Mouse (Mus musculus): Measurements from ENCODE around the gene Pcnx2. TPM values are rescaled to one million over a fixed set of nuclear protein-coding genes. Genes with fewer than 3 reads are reported as not detected.

Gene Pcnx2
- polyA plus RNA-seq, 1 experiment = 0.45 TPM

GRCm38 (mm10) chr8:125750846-125751245 lies 147.3 kb downstream of the Pcnx2 start:
- H3K4me3 ChIP-seq (ENCODE audit: low read depth, low read length) = no peak overlapping the region
- H3K27ac ChIP-seq (ENCODE audit: insufficient read depth, low read length) = no peak overlapping the region
- H3K27me3 ChIP-seq (ENCODE audit: control insufficient read depth, insufficient read depth, low read length, poor library complexity, severe bottlenecking) = no peaks in the 10 kb centered on the region
- no peak overlapping the region for H3K9ac ChIP-seq (ENCODE audit: low read depth, poor library complexity, severe bottlenecking)
- no peaks in the 10 kb centered on the region for H3K36me3 ChIP-seq (ENCODE audit: control insufficient read depth, insufficient read depth, low read length, poor library complexity, severe bottlenecking)
- H3K4me1 ChIP-seq (ENCODE audit: control insufficient read depth, insufficient read depth, low read length) = no peaks in the 10 kb centered on the region
- H3K9me3 ChIP-seq (replicated peaks; ENCODE audit: control insufficient read depth, insufficient read depth, low read length, poor library complexity, severe bottlenecking) = no peaks in the 10 kb centered on the region
- TF ChIP-seq EP300 (IDR thresholded peaks at IDR 0.05; ENCODE audit: insufficient read depth, low read depth, low read length) (no peak), CTCF (IDR thresholded peaks at IDR 0.05; ENCODE audit: low read depth, low read length) (no peak), POLR2A (IDR thresholded peaks at IDR 0.05; ENCODE audit: insufficient read depth, low read length) (no peak)

GRCm38 (mm10) chr8:125747390-125747789 lies 150.7 kb downstream of the Pcnx2 start:
- TF ChIP-seq EP300 (IDR thresholded peaks at IDR 0.05; ENCODE audit: insufficient read depth, low read depth, low read length) = no peak
- TF ChIP-seq CTCF (IDR thresholded peaks at IDR 0.05; ENCODE audit: low read depth, low read length) = no peak
- no peak for TF ChIP-seq POLR2A (IDR thresholded peaks at IDR 0.05; ENCODE audit: insufficient read depth, low read length)
- H3K4me1 ChIP-seq (ENCODE audit: control insufficient read depth, insufficient read depth, low read length) = no peaks in the 10 kb centered on the region
- H3K36me3 ChIP-seq (ENCODE audit: control insufficient read depth, insufficient read depth, low read length, poor library complexity, severe bottlenecking) = no peaks in the 10 kb centered on the region
- no peaks in the 10 kb centered on the region for H3K27me3 ChIP-seq (ENCODE audit: control insufficient read depth, insufficient read depth, low read length, poor library complexity, severe bottlenecking)
- no peak overlapping the region for H3K27ac ChIP-seq (ENCODE audit: insufficient read depth, low read length)
- H3K9ac ChIP-seq (ENCODE audit: low read depth, poor library complexity, severe bottlenecking) = no peak overlapping the region
- H3K9me3 ChIP-seq (replicated peaks; ENCODE audit: control insufficient read depth, insufficient read depth, low read length, poor library complexity, severe bottlenecking) = no peaks in the 10 kb centered on the region
- no peak overlapping the region for H3K4me3 ChIP-seq (ENCODE audit: low read depth, low read length)

GRCm38 (mm10) chr8:125744914-125745576 lies 153.1 kb downstream of the Pcnx2 start:
- H3K27me3 ChIP-seq (ENCODE audit: control insufficient read depth, insufficient read depth, low read length, poor library complexity, severe bottlenecking) = no peaks in the 10 kb centered on the region
- no peak for TF ChIP-seq EP300 (IDR thresholded peaks at IDR 0.05; ENCODE audit: insufficient read depth, low read depth, low read length)
- no peak for TF ChIP-seq POLR2A (IDR thresholded peaks at IDR 0.05; ENCODE audit: insufficient read depth, low read length)
- TF ChIP-seq CTCF (IDR thresholded peaks at IDR 0.05; ENCODE audit: low read depth, low read length) = no peak
- no peaks in the 10 kb centered on the region; the same call in 1 of the 2 replicates for H3K36me3 ChIP-seq (ENCODE audit: control insufficient read depth, insufficient read depth, low read length, poor library complexity, severe bottlenecking)
- no peak overlapping the region for H3K9ac ChIP-seq (ENCODE audit: low read depth, poor library complexity, severe bottlenecking)
- H3K9me3 ChIP-seq (replicated peaks; ENCODE audit: control insufficient read depth, insufficient read depth, low read length, poor library complexity, severe bottlenecking) = no peaks in the 10 kb centered on the region
- no peaks in the 10 kb centered on the region for H3K4me1 ChIP-seq (ENCODE audit: control insufficient read depth, insufficient read depth, low read length)
- H3K4me3 ChIP-seq (ENCODE audit: low read depth, low read length) = no peak overlapping the region
- H3K27ac ChIP-seq (ENCODE audit: insufficient read depth, low read length) = no peak overlapping the region

- Histone ChIP-seq H3K36me3 (ENCODE audit: control insufficient read depth, insufficient read depth, low read length, poor library complexity, severe bottlenecking) (peaks cover 3% of the 10 kb centered on the region; the same call in 1 of the 2 replicates), H3K9ac (ENCODE audit: low read depth, poor library complexity, severe bottlenecking) (no peak overlapping the region), H3K4me1 (ENCODE audit: control insufficient read depth, insufficient read depth, low read length) (no peaks in the 10 kb centered on the region), H3K27ac (ENCODE audit: insufficient read depth, low read length) (no peak overlapping the region), H3K9me3 (replicated peaks; ENCODE audit: control insufficient read depth, insufficient read depth, low read length, poor library complexity, severe bottlenecking) (no peaks in the 10 kb centered on the region), H3K4me3 (ENCODE audit: low read depth, low read length) (no peak overlapping the region), H3K27me3 (ENCODE audit: control insufficient read depth, insufficient read depth, low read length, poor library complexity, severe bottlenecking) (no peaks in the 10 kb centered on the region)
- TF ChIP-seq CTCF (IDR thresholded peaks at IDR 0.05; ENCODE audit: low read depth, low read length) = no peak
- TF ChIP-seq POLR2A (IDR thresholded peaks at IDR 0.05; ENCODE audit: insufficient read depth, low read length) = no peak
- no peak for TF ChIP-seq EP300 (IDR thresholded peaks at IDR 0.05; ENCODE audit: insufficient read depth, low read depth, low read length)
Measured at GRCm38 (mm10) chr8:125742406-125742805, 155.7 kb downstream of the Pcnx2 start.

GRCm38 (mm10) chr8:125741855-125742254 lies 156.3 kb downstream of the Pcnx2 start:
- Histone ChIP-seq H3K9ac (ENCODE audit: low read depth, poor library complexity, severe bottlenecking) (no peak overlapping the region), H3K4me3 (ENCODE audit: low read depth, low read length) (no peak overlapping the region), H3K36me3 (ENCODE audit: control insufficient read depth, insufficient read depth, low read length, poor library complexity, severe bottlenecking) (peaks cover 3% of the 10 kb centered on the region; the same call in 1 of the 2 replicates), H3K27ac (ENCODE audit: insufficient read depth, low read length) (no peak overlapping the region), H3K4me1 (ENCODE audit: control insufficient read depth, insufficient read depth, low read length) (no peaks in the 10 kb centered on the region), H3K27me3 (ENCODE audit: control insufficient read depth, insufficient read depth, low read length, poor library complexity, severe bottlenecking) (no peaks in the 10 kb centered on the region), H3K9me3 (replicated peaks; ENCODE audit: control insufficient read depth, insufficient read depth, low read length, poor library complexity, severe bottlenecking) (no peaks in the 10 kb centered on the region)
- no peak for TF ChIP-seq EP300 (IDR thresholded peaks at IDR 0.05; ENCODE audit: insufficient read depth, low read depth, low read length)
- no peak for TF ChIP-seq POLR2A (IDR thresholded peaks at IDR 0.05; ENCODE audit: insufficient read depth, low read length)
- no peak for TF ChIP-seq CTCF (IDR thresholded peaks at IDR 0.05; ENCODE audit: low read depth, low read length)

GRCm38 (mm10) chr8:125741377-125741776 lies 156.7 kb downstream of the Pcnx2 start:
- no peaks in the 10 kb centered on the region for H3K9me3 ChIP-seq (replicated peaks; ENCODE audit: control insufficient read depth, insufficient read depth, low read length, poor library complexity, severe bottlenecking)
- H3K4me3 ChIP-seq (ENCODE audit: low read depth, low read length) = no peak overlapping the region
- H3K27me3 ChIP-seq (ENCODE audit: control insufficient read depth, insufficient read depth, low read length, poor library complexity, severe bottlenecking) = no peaks in the 10 kb centered on the region
- TF ChIP-seq POLR2A (IDR thresholded peaks at IDR 0.05; ENCODE audit: insufficient read depth, low read length) = no peak
- no peak for TF ChIP-seq EP300 (IDR thresholded peaks at IDR 0.05; ENCODE audit: insufficient read depth, low read depth, low read length)
- TF ChIP-seq CTCF (IDR thresholded peaks at IDR 0.05; ENCODE audit: low read depth, low read length) = no peak
- H3K4me1 ChIP-seq (ENCODE audit: control insufficient read depth, insufficient read depth, low read length) = no peaks in the 10 kb centered on the region
- no peak overlapping the region for H3K27ac ChIP-seq (ENCODE audit: insufficient read depth, low read length)
- H3K36me3 ChIP-seq (ENCODE audit: control insufficient read depth, insufficient read depth, low read length, poor library complexity, severe bottlenecking) = peaks cover 3% of the 10 kb centered on the region; the same call in 1 of the 2 replicates
- H3K9ac ChIP-seq (ENCODE audit: low read depth, poor library complexity, severe bottlenecking) = no peak overlapping the region

All from ES-Bruce4 (cell line).